Mouse (Mus musculus) megakaryocyte, embryonic 14.5 days (primary cell): ENCODE measurements around the gene Aunip.

ENCODE experiments used
- FLI1 ChIP-seq: IDR thresholded peaks from 2 replicates; pipeline ENCODE4 v1.6.1; 2012; ENCODE audit warnings: low read length, inconsistent platforms, mixed read lengths
- GATA1 ChIP-seq: IDR thresholded peaks from 3 replicates; pipeline ENCODE4 v1.6.1; 2012; ENCODE audit warnings: mixed read lengths, low read length, inconsistent platforms, borderline replicate concordance

- no peak for TF ChIP-seq FLI1
- no peak for TF ChIP-seq GATA1
Measured at GRCm38 (mm10) chr4:134523447-134523846, 12.6 kb downstream of the Aunip start.
